Mouse (Mus musculus): ENCODE measurements at regions not wholly inside any gene's neighbourhood (a gene's known extent, or its start where the extent isn't known, plus 50 kb on each side); places are given as distances from the start of the nearest gene placed in this dataset.

DNA sequence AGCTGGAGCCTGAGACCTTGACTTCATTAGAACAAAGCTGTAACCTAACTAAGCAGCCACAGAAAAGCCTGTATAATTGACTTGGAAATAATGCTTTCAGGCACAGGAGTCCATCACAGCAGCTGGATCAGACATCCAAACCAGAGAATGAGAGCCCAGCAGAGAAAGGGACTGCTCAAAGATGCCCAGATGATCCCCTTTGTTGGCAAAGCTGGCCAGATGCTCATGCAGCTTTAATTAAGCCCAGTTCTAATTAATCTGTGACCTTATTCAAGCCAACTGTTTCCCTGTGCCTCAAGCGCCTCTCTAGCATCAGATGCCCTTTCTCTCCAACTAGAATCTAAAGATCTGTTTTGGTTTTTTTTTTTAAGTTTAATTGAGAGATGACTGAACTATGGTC, 165.6 kb upstream of the Rag2 start:
- no peak for TF ChIP-seq CTCF (IDR thresholded peaks at IDR 0.05; ENCODE audit: extremely low read depth, insufficient read depth, low read length)
- TF ChIP-seq POLR2A (IDR thresholded peaks at IDR 0.05; ENCODE audit: extremely low read depth, insufficient read depth, low read length): no peak
